Mouse (Mus musculus) heart, adult 2 months (tissue): ENCODE measurements at regions not wholly inside any gene's neighbourhood (a gene's known extent, or its start where the extent isn't known, plus 50 kb on each side); places are given as distances from the start of the nearest gene placed in this dataset.

Experiments used
- DNase-seq, 2 experiments: peaks; one replicate each; pipeline ENCODE4 v3.0.0; 2021
- H3K27ac ChIP-seq: fragments of 200-600 bp; 2 replicates; pipeline ENCODE4 v1.8.1; 2022
- H3K27me3 ChIP-seq: fragments of 200-500 bp; 2 replicates; pipeline ENCODE4 v1.6.1; 2012; ENCODE audit warnings: mild to moderate bottlenecking, low read length, inconsistent platforms, mixed read lengths; ENCODE audit not compliant: control insufficient read depth, insufficient read depth
- H3K36me3 ChIP-seq: fragments of 200-500 bp; 2 replicates; pipeline ENCODE4 v1.6.1; 2012; ENCODE audit warnings: low read length, inconsistent platforms; ENCODE audit not compliant: control insufficient read depth, insufficient read depth
- H3K4me1 ChIP-seq: fragments of 200-500 bp; 2 replicates; pipeline ENCODE4 v1.6.1; 2011; ENCODE audit warnings: low read length; ENCODE audit not compliant: control insufficient read depth, insufficient read depth
- H3K4me3 ChIP-seq: fragments of 200-600 bp; 2 replicates; pipeline ENCODE4 v1.8.1; 2022
- H3K79me2 ChIP-seq: fragments of 200-500 bp; replicated peaks from 2 replicates; pipeline ENCODE4 v1.6.1; 2012; ENCODE audit warnings: mild to moderate bottlenecking, inconsistent platforms, low read length, moderate library complexity, mixed read lengths; ENCODE audit not compliant: control insufficient read depth, insufficient read depth
- H3K9ac ChIP-seq: fragments of 200-500 bp; 2 replicates; pipeline ENCODE4 v1.6.1; 2012; ENCODE audit warnings: low read depth, mild to moderate bottlenecking, control low read depth, inconsistent platforms, low read length, mixed read lengths
- CTCF ChIP-seq: fragments of 200-600 bp; IDR thresholded peaks from 2 replicates; pipeline ENCODE4 v1.8.1; 2022; ENCODE audit warnings: antibody characterized with exemption, mild to moderate bottlenecking, moderate library complexity
- EP300 ChIP-seq: fragments of 200-500 bp; IDR thresholded peaks from 2 replicates; pipeline ENCODE4 v1.6.1; 2011; ENCODE audit warnings: low read depth, low read length, control low read depth; ENCODE audit not compliant: insufficient read depth
- POLR2A ChIP-seq: fragments of 200-500 bp; IDR thresholded peaks from 2 replicates; pipeline ENCODE4 v1.6.1; 2011; ENCODE audit warnings: mild to moderate bottlenecking, low read depth, low read length, control low read depth; ENCODE audit not compliant: insufficient read depth
- WGBS: fragments of 180-500 bp; shearing (Covaris S2); methylation state at CpG from one replicate; pipeline ENCODE4 v1.1.7; 2018; 5-methylcytosine and 5-hydroxymethylcytosine counted together
- intact Hi-C: fragments of 180-260 bp; cut with DNase I; formaldehyde crosslinking; loops from one replicate; pipeline ENCODE4 v1.15.1; 2025

GRCm38 (mm10) chr13:44389696-44390095 is 339.6 kb upstream of the Jarid2 start:
- H3K4me3 ChIP-seq: no peak overlapping the region
- no peaks in the 10 kb centered on the region for H3K79me2 ChIP-seq
- TF ChIP-seq POLR2A: no peak
- no peak for TF ChIP-seq CTCF
- no peak for TF ChIP-seq EP300
- H3K36me3 ChIP-seq: no peaks in the 10 kb centered on the region
- no peak overlapping the region for H3K9ac ChIP-seq
- 83% methylated on average over 5 of the region's 5 CpGs for WGBS
- DNase-seq: no peak
- H3K27me3 ChIP-seq: no peaks in the 10 kb centered on the region
- no peak overlapping the region for H3K27ac ChIP-seq
- intact Hi-C loops: loop anchor here (10.0 kb wide), 1 partner anchor 595 kb away; no protein-coding TSS in a partner anchor
- H3K4me1 ChIP-seq: no peaks in the 10 kb centered on the region; the same call in 1 of the 2 replicates

- Histone ChIP-seq H3K79me2 (no peaks in the 10 kb centered on the region), H3K4me1 (no peaks in the 10 kb centered on the region; the same call in 1 of the 2 replicates), H3K27ac (no peak overlapping the region), H3K9ac (no peak overlapping the region), H3K36me3 (no peaks in the 10 kb centered on the region), H3K27me3 (no peaks in the 10 kb centered on the region), H3K4me3 (no peak overlapping the region)
- WGBS: 88% methylated on average over 9 of the region's 9 CpGs
- TF ChIP-seq POLR2A: no peak
- TF ChIP-seq CTCF: no peak
- no peak for TF ChIP-seq EP300
- intact Hi-C loops: loop anchor here (10.0 kb wide), 1 partner anchor 596 kb away; no protein-coding TSS in a partner anchor
- DNase-seq: no peak
These were observed 338.4 kb upstream of the Jarid2 start for GRCm38 (mm10) chr13:44390666-44391390.

- no peaks in the 10 kb centered on the region for H3K27me3 ChIP-seq
- no peaks in the 10 kb centered on the region for H3K79me2 ChIP-seq
- no peak for DNase-seq
- H3K27ac ChIP-seq: no peak overlapping the region
- no peak overlapping the region for H3K4me3 ChIP-seq
- 93% methylated on average over 5 of the region's 5 CpGs for WGBS
- TF ChIP-seq CTCF: no peak
- TF ChIP-seq EP300: no peak
- no peak for TF ChIP-seq POLR2A
- no peak overlapping the region for H3K9ac ChIP-seq
- no peaks in the 10 kb centered on the region; the same call in 1 of the 2 replicates for H3K4me1 ChIP-seq
- H3K36me3 ChIP-seq: no peaks in the 10 kb centered on the region
- intact Hi-C loops: loop anchor here (10.0 kb wide), 1 partner anchor 599 kb away; no protein-coding TSS in a partner anchor
These were observed 335.3 kb upstream of the Jarid2 start for GRCm38 (mm10) chr13:44394016-44394415.

GRCm38 (mm10) chr13:44398613-44399369 is 330.5 kb upstream of the Jarid2 start:
- DNase-seq: no peak
- no peaks in the 10 kb centered on the region for H3K79me2 ChIP-seq
- no peaks in the 10 kb centered on the region for H3K27me3 ChIP-seq
- no peaks in the 10 kb centered on the region; the same call in 1 of the 2 replicates for H3K4me1 ChIP-seq
- 94% methylated on average over 15 of the region's 15 CpGs for whole genome bisulfite sequencing
- no peak overlapping the region for H3K4me3 ChIP-seq
- no peak overlapping the region for H3K9ac ChIP-seq
- H3K27ac ChIP-seq: no peak overlapping the region
- TF ChIP-seq POLR2A (no peak), CTCF (no peak), EP300 (no peak)
- no peaks in the 10 kb centered on the region for H3K36me3 ChIP-seq
- intact Hi-C loops: loop anchor here (10.0 kb wide), 1 partner anchor 604 kb away; no protein-coding TSS in a partner anchor

GRCm38 (mm10) chr13:44399370-44399685 is 329.9 kb upstream of the Jarid2 start:
- Histone ChIP-seq H3K4me3 (no peak overlapping the region), H3K4me1 (no peaks in the 10 kb centered on the region; the same call in none of the 2 replicates), H3K79me2 (no peaks in the 10 kb centered on the region), H3K27me3 (no peaks in the 10 kb centered on the region), H3K27ac (no peak overlapping the region), H3K36me3 (no peaks in the 10 kb centered on the region), H3K9ac (no peak overlapping the region)
- intact Hi-C loops: loop anchor here (10.0 kb wide), 1 partner anchor 605 kb away; no protein-coding TSS in a partner anchor
- WGBS: 41% methylated on average over 4 of the region's 4 CpGs
- TF ChIP-seq CTCF (no peak), POLR2A (no peak), EP300 (no peak)
- no peak for DNase-seq

GRCm38 (mm10) chr13:44399831-44400321 is 329.4 kb upstream of the Jarid2 start:
- intact Hi-C loops: loop anchor here (10.0 kb wide), 1 partner anchor 605 kb away; no protein-coding TSS in a partner anchor
- H3K4me1 ChIP-seq: no peaks in the 10 kb centered on the region; the same call in none of the 2 replicates

More at GRCm38 (mm10) chr13:44399831-44400321, 329.4 kb upstream of the Jarid2 start:
- Histone ChIP-seq H3K9ac (no peak overlapping the region), H3K4me3 (no peak overlapping the region), H3K27me3 (no peaks in the 10 kb centered on the region), H3K36me3 (no peaks in the 10 kb centered on the region), H3K27ac (no peak overlapping the region), H3K79me2 (no peaks in the 10 kb centered on the region)
- no peak for DNase-seq
- TF ChIP-seq POLR2A (no peak), CTCF (no peak), EP300 (no peak)
- 77% methylated on average over 7 of the region's 7 CpGs for WGBS
